In the genomic region with DNA sequence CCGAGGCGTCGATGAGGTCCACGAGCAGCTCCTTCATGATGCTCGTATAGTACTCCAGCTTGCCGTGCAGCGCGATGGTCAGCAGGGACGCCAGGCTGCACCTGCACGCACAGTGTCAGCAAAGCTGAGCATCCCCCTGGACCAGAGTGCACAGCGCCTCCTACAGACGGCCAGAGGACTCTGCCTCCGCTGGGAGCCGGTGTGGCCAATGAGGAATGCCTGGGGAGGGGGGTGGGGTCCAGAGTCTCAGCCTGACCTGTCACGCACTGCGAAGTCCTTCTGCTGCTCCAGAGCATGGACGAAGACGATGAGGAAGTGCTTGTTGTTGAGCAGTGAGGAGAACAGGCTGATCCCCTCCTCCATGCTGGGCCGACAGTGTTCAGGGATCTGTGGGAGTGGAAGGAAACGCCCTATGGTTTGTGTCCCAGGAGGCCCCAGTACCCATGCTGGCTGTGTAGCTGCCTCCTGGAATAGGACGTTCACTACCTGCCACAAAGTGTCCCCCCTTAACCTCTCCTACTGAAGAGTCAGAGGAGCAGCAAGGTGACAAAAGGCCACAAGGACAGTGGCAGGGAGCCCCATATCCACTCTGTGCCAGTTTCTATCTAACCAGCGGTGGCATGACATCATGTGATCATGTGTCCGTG, we compare ENCODE assay signal across 12 mouse cellular contexts. TPM values are rescaled to one million over a fixed set of nuclear protein-coding genes. Genes with fewer than 3 reads are reported as not detected.
DNase-seq lines count a peak whose midpoint lies in the region; ATAC-seq and TF ChIP-seq lines count a peak whose summit lies in the region.
"Had no signal": no experiment of that assay in that cellular context is flagged by ENCODE, and none has a peak within 500 bp of the region (broad histone marks: within the 10 kb centered on the region; RNA-seq: fewer than 3 reads in every experiment).

No protein-coding gene starts in this region.

- no peaks in the 10 kb centered on the region for H3K36me3 ChIP-seq in forebrain, embryonic 11.5 days (ENCODE audit: control insufficient read depth, insufficient read depth, low read length)
- H3K36me3 ChIP-seq in forebrain, embryonic 15.5 days: no peaks in the 10 kb centered on the region
- H3K36me3 ChIP-seq in limb, embryonic 11.5 days (ENCODE audit: control insufficient read depth, insufficient read depth, low read length): no peaks in the 10 kb centered on the region
- H3K36me3 ChIP-seq: hindbrain, embryonic 15.5 days had no signal

- no peaks in the 10 kb centered on the region for H3K27me3 ChIP-seq in forebrain, embryonic 11.5 days (ENCODE audit: control insufficient read depth, insufficient read depth, low read length)
- no peaks in the 10 kb centered on the region for H3K27me3 ChIP-seq in forebrain, embryonic 15.5 days
- no peaks in the 10 kb centered on the region for H3K27me3 ChIP-seq in limb, embryonic 11.5 days (ENCODE audit: control insufficient read depth, insufficient read depth, low read length)
- H3K27me3 ChIP-seq: embryonic facial prominence, embryonic 15.5 days; hindbrain, embryonic 15.5 days had no signal

- WGBS in forebrain, embryonic 11.5 days: 37% methylated on average over 23 of the region's 23 CpGs
- 48% methylated on average over 23 of the region's 23 CpGs for WGBS in forebrain, embryonic 15.5 days
- WGBS in limb, embryonic 11.5 days: 41% methylated on average over 23 of the region's 23 CpGs

- no peak overlapping the region for H3K4me2 ChIP-seq in forebrain, embryonic 11.5 days (ENCODE audit: low read depth, low read length, severe bottlenecking)
- H3K4me2 ChIP-seq in forebrain, embryonic 15.5 days (replicated peaks): no peak overlapping the region
- H3K4me2 ChIP-seq in limb, embryonic 11.5 days (ENCODE audit: low read depth, severe bottlenecking): no peak overlapping the region
- H3K4me2 ChIP-seq: embryonic facial prominence, embryonic 15.5 days; hindbrain, embryonic 15.5 days had no signal

- peak; percentile 72 for DNase-seq in forebrain, embryonic 11.5 days (ENCODE audit: low spot score)
- no peak for DNase-seq in layer of hippocampus, adult 2 months (ENCODE audit: low spot score in 2 of 2)
- no peak for DNase-seq in layer of hippocampus, adult 11-12 months (ENCODE audit: low spot score)
- peak; percentile 53 for DNase-seq in WW6 (ENCODE audit: low read depth, low spot score)
- peak; percentile 66 for DNase-seq in limb, embryonic 11.5 days (ENCODE audit: low spot score)
- no peak for DNase-seq in spleen, adult 12 weeks (ENCODE audit: low spot score)
- DNase-seq in spleen, postnatal 14 days (ENCODE audit: low spot score in 2 of 2): no peak
- DNase-seq: adrenal gland, postnatal 36 days had no signal

- H3K4me3 ChIP-seq in forebrain, embryonic 11.5 days (ENCODE audit: low read depth, low read length): no peak overlapping the region
- no peak overlapping the region for H3K4me3 ChIP-seq in forebrain, embryonic 15.5 days
- no peak overlapping the region for H3K4me3 ChIP-seq in layer of hippocampus, adult 2 months
- no peak overlapping the region for H3K4me3 ChIP-seq in limb, embryonic 11.5 days (ENCODE audit: low read depth, low read length)
- H3K4me3 ChIP-seq: embryonic facial prominence, embryonic 15.5 days; hindbrain, embryonic 15.5 days had no signal

- no peak overlapping the region for H3K27ac ChIP-seq in forebrain, embryonic 11.5 days (ENCODE audit: low read depth, low read length)
- H3K27ac ChIP-seq in forebrain, embryonic 15.5 days (replicated peaks): no peak overlapping the region
- H3K27ac ChIP-seq in layer of hippocampus, adult 2 months: no peak overlapping the region
- H3K27ac ChIP-seq in limb, embryonic 11.5 days (replicated peaks; ENCODE audit: low read depth, low read length): no peak overlapping the region
- H3K27ac ChIP-seq: hindbrain, embryonic 15.5 days had no signal

- 0 out of 2 replicates have a peak, but pooled peaks cover 4% of the 10 kb centered on the region for H3K4me1 ChIP-seq in forebrain, embryonic 11.5 days (replicated peaks; ENCODE audit: control insufficient read depth, insufficient read depth, low read length)
- peaks cover 8% of the 10 kb centered on the region for H3K4me1 ChIP-seq in forebrain, embryonic 15.5 days
- H3K4me1 ChIP-seq in limb, embryonic 11.5 days (ENCODE audit: control insufficient read depth, insufficient read depth, low read length): peaks cover 10% of the 10 kb centered on the region

- peak; percentile 47 for TF ChIP-seq CTCF in layer of hippocampus, adult 2 months (conservative IDR thresholded peaks at IDR 0.05)

- no peak overlapping the region for H3K9ac ChIP-seq in forebrain, embryonic 11.5 days (ENCODE audit: low read length)
- H3K9ac ChIP-seq in forebrain, embryonic 15.5 days (replicated peaks): no peak overlapping the region
- H3K9ac ChIP-seq in limb, embryonic 11.5 days (ENCODE audit: low read length): no peak overlapping the region
- H3K9ac ChIP-seq: embryonic facial prominence, embryonic 15.5 days; hindbrain, embryonic 15.5 days had no signal

- H3K9me3 ChIP-seq in forebrain, embryonic 11.5 days (ENCODE audit: control insufficient read depth, low read length): no peaks in the 10 kb centered on the region
- H3K9me3 ChIP-seq in forebrain, embryonic 15.5 days: no peaks in the 10 kb centered on the region
- no peaks in the 10 kb centered on the region for H3K9me3 ChIP-seq in limb, embryonic 11.5 days (ENCODE audit: control insufficient read depth, low read length)
- H3K9me3 ChIP-seq: embryonic facial prominence, embryonic 15.5 days; hindbrain, embryonic 15.5 days had no signal

- ATAC-seq in forebrain, embryonic 11.5 days (replicated peaks; ENCODE audit: low FRiP score): no peak; the same call in 1 of the 2 replicates
- ATAC-seq in forebrain, embryonic 15.5 days (replicated peaks): no peak
- ATAC-seq in limb, embryonic 11.5 days (ENCODE audit: insufficient number of reproducible peaks, low FRiP score, low TSS enrichment, low read depth): no peak

RNA-seq across cellular contexts. Expression of gene H1foo, which starts 17.8 kb away (rescaled TPM):
- polyA plus RNA-seq in forebrain, embryonic 11.5 days (2014; fragmentation: Nextera tagmentation; extraction: Ambion mirVana): not detected in 2 replicates
- polyA plus RNA-seq in forebrain, embryonic 15.5 days (2015; fragmentation: Nextera tagmentation; extraction: Ambion mirVana): not detected in 2 replicates
- not detected for total RNA-seq in layer of hippocampus, adult 2 months (2021)
- not detected in 2 replicates for polyA plus RNA-seq in limb, embryonic 11.5 days (2014; fragmentation: Nextera tagmentation; extraction: Ambion mirVana)
- total RNA-seq: adrenal gland, postnatal 36 days had no signal
- polyA plus RNA-seq: embryonic facial prominence, embryonic 15.5 days; hindbrain, embryonic 15.5 days; liver, embryonic 16.5 days had no signal

RNA-seq across cellular contexts. Expression of gene Rho, which starts 31.0 kb away (rescaled TPM):
- polyA plus RNA-seq in forebrain, embryonic 11.5 days (2014; fragmentation: Nextera tagmentation; extraction: Ambion mirVana): 0.09 TPM in 2 replicates
- polyA plus RNA-seq in forebrain, embryonic 15.5 days (2015; fragmentation: Nextera tagmentation; extraction: Ambion mirVana): 0.09 and 0.19 TPM in 2 replicates
- total RNA-seq in layer of hippocampus, adult 2 months (2021): 1 to 10 TPM in 1 of 2 experiments, under 1 TPM in 1; 0.49 to 1.1 TPM
- 0.03 TPM in 1 of 2 replicates, not detected in the other for polyA plus RNA-seq in limb, embryonic 11.5 days (2014; fragmentation: Nextera tagmentation; extraction: Ambion mirVana)
- polyA plus RNA-seq: liver, embryonic 16.5 days had no signal

RNA-seq across cellular contexts. Expression of gene Plxnd1, which starts 32.2 kb away (rescaled TPM):
- 23.9 and 25.5 TPM in 2 replicates for polyA plus RNA-seq in forebrain, embryonic 11.5 days (2014; fragmentation: Nextera tagmentation; extraction: Ambion mirVana)
- polyA plus RNA-seq in forebrain, embryonic 15.5 days (2015; fragmentation: Nextera tagmentation; extraction: Ambion mirVana): 13.5 and 21.4 TPM in 2 replicates
- total RNA-seq in layer of hippocampus, adult 2 months (2021): 10 to 100 TPM; 16.6 to 24.4 TPM
- 19.6 and 26.5 TPM in 2 replicates for polyA plus RNA-seq in limb, embryonic 11.5 days (2014; fragmentation: Nextera tagmentation; extraction: Ambion mirVana)

Comparison
In these comparisons a context has a peak if more than half of its experiments do, and no peak if none do; other contexts are left out.
1. DNase-seq: peak in forebrain, embryonic 11.5 days (single experiment), WW6 (single experiment) and limb, embryonic 11.5 days (single experiment); none in layer of hippocampus, adult 2 months (0 of 2), layer of hippocampus, adult 11-12 months (single experiment), spleen, adult 12 weeks (single experiment) and spleen, postnatal 14 days (0 of 2).